ENCODE assay signal across 26 mouse cellular contexts in genomic region chr12:104185046-104185445, GRCm38 (mm10). TPM values are rescaled to one million over a fixed set of nuclear protein-coding genes. Genes with fewer than 3 reads are reported as not detected.
"Had no signal": no experiment of that assay in that cellular context is flagged by ENCODE, and none has a peak within 500 bp of the region (broad histone marks: within the 10 kb centered on the region; RNA-seq: fewer than 3 reads in every experiment).

No protein-coding gene starts in this region.

- H3K4me2 ChIP-seq: lung, embryonic 14.5 days; midbrain, embryonic 11.5 days; midbrain, embryonic 13.5 days; midbrain, embryonic 15.5 days; neural tube, embryonic 12.5 days had no signal

- H3K9me3 ChIP-seq: megakaryocyte, embryonic 14.5 days; midbrain, embryonic 13.5 days; midbrain, embryonic 15.5 days; neural tube, embryonic 12.5 days had no signal

- H3K4me3 ChIP-seq: megakaryocyte, embryonic 14.5 days; midbrain, embryonic 13.5 days; midbrain, embryonic 15.5 days; neural tube, embryonic 12.5 days had no signal

- H3K27me3 ChIP-seq: midbrain, embryonic 13.5 days; midbrain, embryonic 15.5 days; neural tube, embryonic 12.5 days had no signal

- DNase-seq: lung, adult 18-20 months; lung, embryonic 14.5 days; lung, postnatal 10 days; lung, postnatal 4 days; retina, postnatal 1 day; right cerebral cortex, adult 18-20 months; right cerebral cortex, postnatal 25 days; right cerebral cortex, postnatal 4 days; spleen, adult 18-20 months; thymus, adult 18-20 months; thymus, postnatal 14 days; thymus, postnatal 36 days had no signal

- H3K27ac ChIP-seq: midbrain, embryonic 13.5 days; midbrain, embryonic 15.5 days; neural tube, embryonic 12.5 days had no signal

- H3K9ac ChIP-seq: lung, embryonic 14.5 days; midbrain, embryonic 13.5 days; midbrain, embryonic 15.5 days; neural tube, embryonic 12.5 days had no signal

- H3K4me1 ChIP-seq: midbrain, embryonic 13.5 days; midbrain, embryonic 15.5 days; neural tube, embryonic 12.5 days had no signal

- ATAC-seq: midbrain, embryonic 13.5 days; midbrain, embryonic 15.5 days had no signal

- H3K36me3 ChIP-seq: midbrain, embryonic 13.5 days; midbrain, embryonic 15.5 days; neural tube, embryonic 12.5 days had no signal

RNA-seq across cellular contexts. Expression of gene Serpina3f, which starts 29.3 kb away (rescaled TPM):
- polyA plus RNA-seq: neural tube, embryonic 12.5 days; neural tube, embryonic 14.5 days had no signal

RNA-seq across cellular contexts. Expression of gene Serpina3c, which starts 31.4 kb away (rescaled TPM):
- total RNA-seq: midbrain, postnatal 0 days; monocyte, adult 5-6 weeks; neutrophil, adult 5-6 weeks had no signal
- polyA plus RNA-seq: lung, embryonic 14.5 days; midbrain, embryonic 11.5 days; midbrain, embryonic 13.5 days; midbrain, embryonic 15.5 days; midbrain, postnatal 0 days; neural tube, embryonic 12.5 days; neural tube, embryonic 14.5 days; stomach, embryonic 14.5 days; stomach, embryonic 16.5 days had no signal

RNA-seq across cellular contexts. Expression of gene Serpina3b, which starts 57.2 kb away (rescaled TPM):
- total RNA-seq: midbrain, postnatal 0 days; monocyte, adult 5-6 weeks; neutrophil, adult 5-6 weeks had no signal
- polyA plus RNA-seq: lung, embryonic 14.5 days; lung, embryonic 16.5 days; midbrain, embryonic 11.5 days; midbrain, embryonic 13.5 days; midbrain, embryonic 15.5 days; midbrain, postnatal 0 days; neural tube, embryonic 12.5 days; neural tube, embryonic 14.5 days; small intestine, adult 2 months; stomach, embryonic 16.5 days; thymus, postnatal 0 days had no signal
